Mouse (Mus musculus): ENCODE results near the gene AI854703. TPM values are rescaled to one million over a fixed set of nuclear protein-coding genes. Genes with fewer than 3 reads are reported as not detected.

Gene AI854703
- polyA plus RNA-seq, 1 experiment from 2014 or later, result 1.6 TPM

GRCm38 (mm10) chr6:48626984-48627383, 420 bp downstream of the AI854703 start:
- WGBS, result under 1% methylated on average over 32 of the region's 32 CpGs
- Histone ChIP-seq H3K36me3 (ENCODE audit: control insufficient read depth, insufficient read depth, low read length) (no peaks in the 10 kb centered on the region), H3K9me3 (ENCODE audit: control insufficient read depth, low read length) (no peaks in the 10 kb centered on the region), H3K4me3 (ENCODE audit: low read depth, low read length) (peak overlapping the region; percentile 41), H3K27ac (ENCODE audit: low read depth, low read length) (no peak overlapping the region), H3K4me1 (ENCODE audit: control insufficient read depth, insufficient read depth, low read length) (peaks cover 9% of the 10 kb centered on the region; the same call in 1 of the 2 replicates), H3K27me3 (ENCODE audit: control insufficient read depth, insufficient read depth, low read length) (peaks cover 29% of the 10 kb centered on the region; the same call in 1 of the 2 replicates), H3K9ac (ENCODE audit: low read length) (peak overlapping the region; percentile 48), H3K4me2 (ENCODE audit: low read depth) (peak overlapping the region; percentile 80)
- peak; percentile 39; the same call in 1 of the 2 replicates for ATAC-seq (ENCODE audit: insufficient read depth, low FRiP score, low TSS enrichment)
- DNase-seq (ENCODE audit: low spot score), result peak; percentile 67

GRCm38 (mm10) chr6:48627511-48627924, 954 bp downstream of the AI854703 start:
- Histone ChIP-seq H3K4me3 (ENCODE audit: low read depth, low read length) (peak overlapping the region; percentile 41), H3K9me3 (ENCODE audit: control insufficient read depth, low read length) (no peaks in the 10 kb centered on the region), H3K9ac (ENCODE audit: low read length) (no peak overlapping the region), H3K4me1 (ENCODE audit: control insufficient read depth, insufficient read depth, low read length) (peaks cover 9% of the 10 kb centered on the region; the same call in 1 of the 2 replicates), H3K27me3 (ENCODE audit: control insufficient read depth, insufficient read depth, low read length) (peaks cover 29% of the 10 kb centered on the region; the same call in 1 of the 2 replicates), H3K36me3 (ENCODE audit: control insufficient read depth, insufficient read depth, low read length) (no peaks in the 10 kb centered on the region), H3K27ac (ENCODE audit: low read depth, low read length) (no peak overlapping the region), H3K4me2 (ENCODE audit: low read depth) (peak overlapping the region; percentile 80)
- WGBS, result 1% methylated on average over 7 of the region's 7 CpGs
- DNase-seq (ENCODE audit: low spot score) (no peak), ATAC-seq (ENCODE audit: insufficient read depth, low FRiP score, low TSS enrichment) (no peak)

DNA sequence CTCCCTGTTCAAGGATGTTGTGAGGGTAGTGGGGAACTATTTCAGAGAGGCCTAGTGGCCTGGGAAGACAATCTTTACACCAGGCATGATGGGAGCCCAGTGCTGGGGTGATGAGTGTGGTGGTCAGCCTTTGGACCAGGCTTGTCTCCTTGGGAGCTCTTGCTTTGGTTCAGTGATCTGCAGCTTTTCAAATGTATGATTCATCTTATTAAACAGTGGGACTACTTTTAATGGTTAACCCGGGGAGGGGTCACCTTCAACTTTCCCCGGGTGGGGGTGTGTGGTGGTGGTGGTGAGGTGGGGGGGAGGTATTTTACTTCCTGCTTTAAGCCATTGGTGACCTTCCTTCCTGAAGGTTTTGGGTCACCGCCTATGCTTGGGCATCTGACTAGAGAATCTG, 1.8 kb downstream of the AI854703 start:
- Histone ChIP-seq H3K9me3 (ENCODE audit: control insufficient read depth, low read length) (no peaks in the 10 kb centered on the region), H3K36me3 (ENCODE audit: control insufficient read depth, insufficient read depth, low read length) (no peaks in the 10 kb centered on the region), H3K4me1 (ENCODE audit: control insufficient read depth, insufficient read depth, low read length) (peaks cover 9% of the 10 kb centered on the region; the same call in 1 of the 2 replicates), H3K9ac (ENCODE audit: low read length) (no peak overlapping the region), H3K27ac (ENCODE audit: low read depth, low read length) (no peak overlapping the region), H3K4me3 (ENCODE audit: low read depth, low read length) (no peak overlapping the region), H3K4me2 (ENCODE audit: low read depth) (no peak overlapping the region), H3K27me3 (ENCODE audit: control insufficient read depth, insufficient read depth, low read length) (peaks cover 29% of the 10 kb centered on the region; the same call in 1 of the 2 replicates)
- 83% methylated on average over 3 of the region's 3 CpGs for WGBS
- no peak for ATAC-seq (ENCODE audit: insufficient read depth, low FRiP score, low TSS enrichment)
- DNase-seq (ENCODE audit: low spot score), result no peak

DNA sequence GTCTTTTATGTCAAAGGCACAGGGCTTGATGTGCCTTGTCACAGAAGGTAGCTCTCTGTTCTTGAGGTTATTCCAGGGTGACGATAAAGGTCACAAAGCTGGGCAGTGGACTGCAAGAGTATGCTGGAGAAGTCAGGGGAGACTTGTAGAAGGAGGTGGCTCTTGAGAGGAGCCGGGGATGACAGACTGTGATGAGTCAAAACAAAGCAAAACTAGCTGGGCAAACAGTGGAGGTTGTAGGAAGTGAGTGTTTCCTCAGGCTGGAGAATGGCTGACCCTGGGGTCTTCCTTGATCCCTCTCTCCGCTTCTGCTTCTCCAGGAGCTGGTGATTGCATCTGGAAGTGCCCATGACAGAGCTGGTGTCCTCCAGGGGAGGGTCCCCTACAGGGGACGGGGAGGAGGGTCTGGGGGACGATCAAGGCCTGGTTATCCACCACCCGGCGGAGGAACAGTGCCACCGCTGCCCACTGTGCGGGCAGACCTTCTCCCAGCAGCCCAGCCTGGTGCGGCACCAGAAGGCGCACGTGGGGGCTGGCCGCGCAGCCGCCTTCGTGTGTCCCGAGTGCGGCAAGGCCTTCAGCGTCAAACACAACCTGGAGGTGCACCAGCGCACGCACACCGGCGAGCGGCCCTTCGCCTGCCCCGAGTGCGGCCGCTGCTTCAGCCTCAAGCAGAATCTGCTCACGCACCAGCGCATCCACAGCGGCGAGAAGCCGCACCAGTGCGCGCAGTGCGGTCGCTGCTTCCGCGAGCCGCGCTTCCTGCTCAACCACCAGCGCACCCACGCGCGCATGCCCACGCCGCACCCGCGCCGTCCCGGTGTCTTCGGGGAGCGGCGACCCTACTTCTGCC, 2.5 kb downstream of the AI854703 start:
- ATAC-seq (ENCODE audit: insufficient read depth, low FRiP score, low TSS enrichment) (peak; percentile 31; the same call in 1 of the 2 replicates), DNase-seq (ENCODE audit: low spot score) (peak; percentile 56)
- peak overlapping the region; percentile 64 for H3K4me2 ChIP-seq (ENCODE audit: low read depth)
- WGBS, result 13% methylated on average over 54 of the region's 54 CpGs
- no peaks in the 10 kb centered on the region for H3K9me3 ChIP-seq (ENCODE audit: control insufficient read depth, low read length)
- peaks cover 9% of the 10 kb centered on the region; the same call in 1 of the 2 replicates for H3K4me1 ChIP-seq (ENCODE audit: control insufficient read depth, insufficient read depth, low read length)
- H3K27ac ChIP-seq (ENCODE audit: low read depth, low read length), result no peak overlapping the region
- H3K36me3 ChIP-seq (ENCODE audit: control insufficient read depth, insufficient read depth, low read length), result no peaks in the 10 kb centered on the region
- H3K4me3 ChIP-seq (ENCODE audit: low read depth, low read length), result peak overlapping the region; percentile 35
- H3K27me3 ChIP-seq (ENCODE audit: control insufficient read depth, insufficient read depth, low read length), result peaks cover 29% of the 10 kb centered on the region; the same call in 1 of the 2 replicates
- H3K9ac ChIP-seq (ENCODE audit: low read length), result peak overlapping the region; percentile 48

DNA sequence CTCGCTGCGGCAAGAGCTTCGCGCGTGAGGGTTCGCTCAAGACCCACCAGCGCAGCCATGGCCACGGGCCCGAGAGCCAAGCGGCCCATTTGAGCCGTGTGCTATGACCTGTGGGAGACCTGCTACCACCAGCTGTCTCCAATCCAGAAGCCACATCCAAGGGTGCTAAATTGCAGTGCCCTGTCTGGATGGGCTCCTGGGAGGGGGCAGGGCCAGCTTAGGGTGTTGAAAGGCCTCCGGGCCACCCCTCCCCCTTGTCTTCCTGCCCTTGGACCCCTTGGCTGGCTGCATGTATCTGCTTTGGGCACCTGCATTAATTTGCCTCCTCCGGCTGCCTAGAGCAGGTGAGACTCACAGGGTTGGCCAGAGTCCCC, 3.1 kb downstream of the AI854703 start:
- H3K27ac ChIP-seq (ENCODE audit: low read depth, low read length), result no peak overlapping the region

DNA sequence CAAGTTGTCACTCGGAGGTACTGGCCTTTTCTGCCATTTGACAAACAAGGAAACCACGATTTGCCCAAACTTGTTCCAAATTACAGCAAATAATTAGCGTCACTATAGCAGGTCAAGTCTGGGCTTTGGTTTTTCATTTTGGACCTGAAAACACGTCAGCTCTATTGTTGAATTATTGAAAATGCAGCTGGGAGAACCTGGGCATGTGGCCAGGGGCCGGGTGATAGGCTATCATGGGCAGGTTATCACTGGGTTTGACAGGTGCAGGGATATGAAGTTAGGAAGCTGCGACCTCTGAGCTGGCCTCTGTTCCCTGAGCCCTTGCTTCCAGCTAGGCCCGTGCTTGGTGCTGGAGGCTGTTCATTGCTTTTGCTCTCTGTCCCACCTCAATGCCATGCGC, 4.3 kb downstream of the AI854703 start:
- H3K27ac ChIP-seq (ENCODE audit: low read depth, low read length), result no peak overlapping the region
- DNase-seq (ENCODE audit: low spot score) (no peak), ATAC-seq (ENCODE audit: insufficient read depth, low FRiP score, low TSS enrichment) (no peak)
- H3K9me3 ChIP-seq (ENCODE audit: control insufficient read depth, low read length), result no peaks in the 10 kb centered on the region
- H3K36me3 ChIP-seq (ENCODE audit: control insufficient read depth, insufficient read depth, low read length), result no peaks in the 10 kb centered on the region
- H3K4me1 ChIP-seq (ENCODE audit: control insufficient read depth, insufficient read depth, low read length), result peaks cover 9% of the 10 kb centered on the region; the same call in 1 of the 2 replicates
- peaks cover 24% of the 10 kb centered on the region; the same call in 1 of the 2 replicates for H3K27me3 ChIP-seq (ENCODE audit: control insufficient read depth, insufficient read depth, low read length)
- no peak overlapping the region for H3K4me3 ChIP-seq (ENCODE audit: low read depth, low read length)
- no peak overlapping the region for H3K4me2 ChIP-seq (ENCODE audit: low read depth)
- H3K9ac ChIP-seq (ENCODE audit: low read length), result no peak overlapping the region
- 89% methylated on average over 8 of the region's 8 CpGs for WGBS

More for the DNA sequence above, 3.1 kb downstream of the AI854703 start:
- Histone ChIP-seq H3K4me2 (ENCODE audit: low read depth) (peak overlapping the region; percentile 64), H3K4me3 (ENCODE audit: low read depth, low read length) (peak overlapping the region; percentile 35), H3K4me1 (ENCODE audit: control insufficient read depth, insufficient read depth, low read length) (peaks cover 9% of the 10 kb centered on the region; the same call in 1 of the 2 replicates), H3K27me3 (ENCODE audit: control insufficient read depth, insufficient read depth, low read length) (peaks cover 29% of the 10 kb centered on the region; the same call in 1 of the 2 replicates), H3K9ac (ENCODE audit: low read length) (peak overlapping the region; percentile 48), H3K9me3 (ENCODE audit: control insufficient read depth, low read length) (no peaks in the 10 kb centered on the region), H3K36me3 (ENCODE audit: control insufficient read depth, insufficient read depth, low read length) (no peaks in the 10 kb centered on the region)
- DNase-seq (ENCODE audit: low spot score) (no peak), ATAC-seq (ENCODE audit: insufficient read depth, low FRiP score, low TSS enrichment) (peak; percentile 32; the same call in 1 of the 2 replicates)
- 21% methylated on average over 13 of the region's 13 CpGs for WGBS

- Histone ChIP-seq H3K27me3 (ENCODE audit: control insufficient read depth, insufficient read depth, low read length) (0 out of 2 replicates have a peak, but pooled peaks cover 2% of the 10 kb centered on the region), H3K4me3 (ENCODE audit: low read depth, low read length) (no peak overlapping the region), H3K4me2 (ENCODE audit: low read depth) (no peak overlapping the region), H3K9me3 (ENCODE audit: control insufficient read depth, low read length) (no peaks in the 10 kb centered on the region), H3K4me1 (ENCODE audit: control insufficient read depth, insufficient read depth, low read length) (no peaks in the 10 kb centered on the region), H3K36me3 (ENCODE audit: control insufficient read depth, insufficient read depth, low read length) (no peaks in the 10 kb centered on the region), H3K27ac (ENCODE audit: low read depth, low read length) (no peak overlapping the region), H3K9ac (ENCODE audit: low read length) (no peak overlapping the region)
- DNase-seq (ENCODE audit: low spot score) (no peak), ATAC-seq (ENCODE audit: insufficient read depth, low FRiP score, low TSS enrichment) (no peak)
- WGBS, result 87% methylated on average over 2 of the region's 2 CpGs
These were observed 8.5 kb downstream of the AI854703 start for GRCm38 (mm10) chr6:48635105-48635504.

DNA sequence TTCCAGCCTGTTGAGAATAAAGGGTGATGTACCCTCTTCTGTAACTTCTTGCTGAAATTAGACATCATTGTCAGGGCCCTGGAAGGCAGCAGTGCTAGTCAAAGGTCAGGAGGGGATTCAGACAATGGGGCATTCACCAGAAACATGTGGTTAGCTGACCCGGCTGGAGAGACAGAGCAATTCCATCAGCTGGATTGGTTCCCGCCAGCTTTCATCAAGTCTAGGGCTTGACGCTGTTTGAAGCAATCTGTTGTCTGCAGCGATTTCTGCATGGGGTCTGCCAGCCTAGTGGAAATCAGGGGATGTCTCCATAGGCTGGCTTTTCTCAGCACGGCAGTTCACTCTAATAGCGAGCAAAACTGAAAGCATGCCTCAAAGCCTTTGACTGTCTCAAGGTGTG, 10.0 kb downstream of the AI854703 start:
- Histone ChIP-seq H3K9me3 (ENCODE audit: control insufficient read depth, low read length) (no peaks in the 10 kb centered on the region), H3K9ac (ENCODE audit: low read length) (no peak overlapping the region), H3K4me3 (ENCODE audit: low read depth, low read length) (no peak overlapping the region), H3K27me3 (ENCODE audit: control insufficient read depth, insufficient read depth, low read length) (no peaks in the 10 kb centered on the region), H3K4me1 (ENCODE audit: control insufficient read depth, insufficient read depth, low read length) (no peaks in the 10 kb centered on the region), H3K27ac (ENCODE audit: low read depth, low read length) (no peak overlapping the region), H3K36me3 (ENCODE audit: control insufficient read depth, insufficient read depth, low read length) (no peaks in the 10 kb centered on the region), H3K4me2 (ENCODE audit: low read depth) (no peak overlapping the region)
- ATAC-seq (ENCODE audit: insufficient read depth, low FRiP score, low TSS enrichment) (no peak), DNase-seq (ENCODE audit: low spot score) (no peak)
- WGBS, result 31% methylated on average over 6 of the region's 6 CpGs
